Mouse (Mus musculus) C2C12 (cell line): Measurements from ENCODE around the gene Tnfaip3.

Source experiments
- CEBPB ChIP-seq: IDR thresholded peaks from one replicate; pipeline ENCODE4 v1.6.1; 2011; ENCODE audit warnings: low read depth, mild to moderate bottlenecking, control low read depth, moderate library complexity
- CTCF ChIP-seq: IDR thresholded peaks from one replicate; pipeline ENCODE4 v1.5.1; 2011; ENCODE audit not compliant: control insufficient read depth, insufficient read depth, insufficient read length
- FOSL1 ChIP-seq: IDR thresholded peaks from one replicate; pipeline ENCODE4 v1.8.0; 2011; ENCODE audit warnings: mild to moderate bottlenecking, low read length; ENCODE audit not compliant: poor library complexity, insufficient read depth, severe bottlenecking
- MAX ChIP-seq: IDR thresholded peaks from one replicate; pipeline ENCODE4 v1.6.1; 2011; ENCODE audit warnings: mild to moderate bottlenecking, control low read depth
- MYOD1 ChIP-seq: IDR thresholded peaks from one replicate; pipeline ENCODE4 v1.6.1; 2011; ENCODE audit warnings: low read depth; ENCODE audit not compliant: control insufficient read depth, insufficient read length
- MYOG ChIP-seq: IDR thresholded peaks from one replicate; pipeline ENCODE4 v1.6.1; 2011; ENCODE audit not compliant: control insufficient read depth, insufficient read length; ENCODE audit errors: extremely low read depth
- USF1 ChIP-seq: IDR thresholded peaks from one replicate; pipeline ENCODE4 v1.6.1; 2011; ENCODE audit warnings: low read depth, mild to moderate bottlenecking, control low read depth, moderate library complexity

DNA sequence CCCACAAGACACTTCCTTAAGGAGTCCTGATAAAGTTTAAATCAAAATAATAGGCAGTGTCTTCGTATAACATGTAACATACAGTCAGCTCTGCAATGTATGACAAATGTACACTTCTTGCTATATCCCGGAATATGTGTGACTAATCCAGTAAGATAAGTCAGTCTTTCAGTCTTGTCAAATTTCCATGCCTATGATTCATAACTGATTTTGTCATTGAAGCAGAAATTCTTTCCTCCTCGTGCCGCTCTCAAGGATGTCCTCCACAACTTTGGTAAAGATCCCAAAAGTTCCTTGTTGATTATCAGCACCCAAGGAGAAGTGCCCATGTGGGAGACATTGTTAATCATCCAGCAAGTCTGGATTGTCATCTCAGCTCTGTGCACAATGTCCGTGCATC lies 11.3 kb upstream of the Tnfaip3 start:
- TF ChIP-seq MYOG (no peak), CTCF (no peak), USF1 (no peak), MAX (peak; percentile 36), CEBPB (no peak), MYOD1 (no peak), FOSL1 (no peak)
